Mouse (Mus musculus): ENCODE results near the gene Nsmce4a. TPM values are rescaled to one million over a fixed set of nuclear protein-coding genes. Genes with fewer than 3 reads are reported as not detected.
"Not testable (repeated sequence)": the region's sequence is repeated elsewhere in the genome, so short reads cannot be mapped to it uniquely, and the experiment has no call there.

Nsmce4a gene
- total RNA-seq, 2 experiments from 2014 or later: 50.4 to 56.2 TPM

GRCm38 (mm10) chr7:130540176-130540575 is 32.7 kb downstream of the Nsmce4a start:
- no peak for DNase-seq (ENCODE audit: low spot score in 2 of 2)

DNA sequence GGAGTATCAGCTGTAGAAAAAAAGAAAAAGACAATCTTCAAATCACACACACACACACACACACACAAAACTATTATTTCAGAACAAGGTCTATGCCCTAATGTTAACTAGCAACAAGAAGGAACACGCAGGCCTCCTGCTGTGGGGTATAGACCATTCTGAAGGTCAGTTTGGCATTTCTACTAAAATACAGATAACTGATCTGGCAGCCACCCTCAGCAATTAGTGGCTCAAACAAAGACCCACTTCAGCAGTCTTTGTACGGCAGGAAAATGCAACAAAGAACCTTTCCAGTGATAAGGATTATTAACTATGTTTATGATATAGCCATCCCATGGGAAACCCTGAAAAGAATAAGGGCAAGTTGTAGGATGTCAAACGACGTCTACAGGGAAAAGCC is 35.9 kb downstream of the Nsmce4a start:
- DNase-seq (ENCODE audit: low spot score in 2 of 2): no peak

DNA sequence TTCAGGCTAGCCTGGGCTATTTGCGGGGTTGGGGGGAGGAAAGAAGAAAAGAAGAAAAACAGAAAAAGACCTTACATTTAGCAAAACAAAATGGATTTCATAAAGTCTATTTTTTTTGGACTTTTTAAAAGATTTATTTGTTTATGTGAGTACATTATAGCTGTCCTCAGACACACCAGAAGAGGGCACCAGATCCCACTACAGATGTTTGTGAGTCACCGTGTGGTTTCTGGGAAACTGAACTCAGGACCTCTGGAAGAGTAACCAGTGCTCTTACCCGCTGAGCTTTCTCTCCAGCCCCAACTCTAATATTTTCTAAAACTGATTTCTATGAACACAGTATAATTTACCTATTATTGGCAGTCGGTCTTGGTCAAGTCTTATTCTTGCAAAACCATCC is 37.7 kb downstream of the Nsmce4a start:
- no peak for DNase-seq (ENCODE audit: low spot score in 2 of 2)

GRCm38 (mm10) chr7:130533316-130534260 is 39.3 kb downstream of the Nsmce4a start:
- peak; percentile 69 to 84 for DNase-seq (ENCODE audit: low spot score in 2 of 2)

DNA sequence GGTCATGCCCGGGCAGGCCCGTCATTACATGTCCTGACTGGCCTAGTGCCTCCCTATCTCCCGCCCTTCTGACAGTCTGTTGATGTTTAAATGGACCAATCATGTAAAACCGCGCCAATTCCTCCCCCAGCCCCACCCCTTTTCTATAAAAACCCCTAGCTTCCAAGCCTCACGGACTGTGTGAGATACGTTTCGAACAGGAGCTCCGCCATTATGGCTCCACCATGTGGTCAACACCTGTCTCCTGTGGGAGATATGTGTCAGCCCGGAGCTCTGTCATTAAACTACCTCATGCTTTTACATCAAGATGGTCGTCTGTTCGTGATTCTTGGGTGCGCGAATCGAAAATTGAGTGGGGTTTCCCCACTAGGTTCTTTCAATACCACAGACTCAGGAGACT is 41.8 kb downstream of the Nsmce4a start:
- DNase-seq (ENCODE audit: low spot score in 2 of 2): not testable (repeated sequence)

- no peak for DNase-seq (ENCODE audit: low spot score in 2 of 2)
Measured at GRCm38 (mm10) chr7:130527306-130527705, 45.6 kb downstream of the Nsmce4a start.

DNA sequence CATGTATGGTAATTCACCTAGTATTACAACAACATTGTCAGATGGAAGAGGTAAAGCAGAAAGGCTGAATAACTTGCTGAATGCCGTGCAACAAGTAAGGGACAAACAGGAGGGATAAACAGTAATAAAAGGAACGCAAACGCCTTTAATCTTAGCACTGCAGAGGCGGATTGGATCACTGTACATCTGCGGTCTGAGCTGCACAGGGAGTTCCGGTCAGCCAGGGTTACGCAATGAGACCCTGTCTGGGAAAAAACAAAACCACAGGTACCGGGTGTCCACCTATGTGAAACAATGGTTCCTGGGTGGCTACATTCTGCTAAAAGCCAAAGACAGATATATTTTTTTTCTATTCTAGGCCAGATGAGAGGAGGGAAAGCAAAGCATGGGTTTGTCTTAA is 49.5 kb downstream of the Nsmce4a start:
- DNase-seq (ENCODE audit: low spot score in 2 of 2): no peak

DNA sequence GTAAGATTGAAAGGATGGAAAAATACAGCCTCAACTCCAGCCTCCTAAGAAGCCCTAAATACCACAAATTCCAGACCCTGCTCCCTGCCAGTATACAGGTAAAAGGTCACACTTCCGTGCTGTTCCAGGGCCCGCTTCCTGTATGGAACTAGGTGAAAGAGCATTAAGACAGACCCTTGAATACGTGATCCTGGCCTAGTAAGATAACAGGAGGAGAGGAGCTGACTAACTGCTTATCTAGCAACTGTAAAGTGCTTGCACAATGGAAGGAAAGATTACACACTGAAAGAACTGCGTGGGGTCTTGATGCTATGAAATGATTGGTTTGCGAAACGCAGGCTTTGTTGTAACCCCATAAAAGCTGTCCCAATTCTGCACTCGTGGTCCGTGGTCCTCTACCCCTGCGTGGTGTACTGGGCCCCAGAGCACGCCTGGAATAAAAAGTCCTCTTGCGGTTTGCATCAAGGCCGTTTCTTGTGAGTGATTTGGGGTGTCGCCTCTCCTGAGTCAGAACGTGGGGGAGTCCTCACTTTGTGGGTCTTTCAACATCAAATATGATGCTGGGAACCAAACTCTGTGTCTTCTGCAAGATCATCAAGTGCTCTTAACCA is 52.0 kb downstream of the Nsmce4a start:
- no peak for DNase-seq (ENCODE audit: low spot score in 2 of 2)

GRCm38 (mm10) chr7:130520049-130520425 is 52.9 kb downstream of the Nsmce4a start, which contains the start of gene Ate1:
Gene Ate1 (minus strand): TSS chr7:130520369.
- DNase-seq (ENCODE audit: low spot score in 2 of 2): no peak

DNA sequence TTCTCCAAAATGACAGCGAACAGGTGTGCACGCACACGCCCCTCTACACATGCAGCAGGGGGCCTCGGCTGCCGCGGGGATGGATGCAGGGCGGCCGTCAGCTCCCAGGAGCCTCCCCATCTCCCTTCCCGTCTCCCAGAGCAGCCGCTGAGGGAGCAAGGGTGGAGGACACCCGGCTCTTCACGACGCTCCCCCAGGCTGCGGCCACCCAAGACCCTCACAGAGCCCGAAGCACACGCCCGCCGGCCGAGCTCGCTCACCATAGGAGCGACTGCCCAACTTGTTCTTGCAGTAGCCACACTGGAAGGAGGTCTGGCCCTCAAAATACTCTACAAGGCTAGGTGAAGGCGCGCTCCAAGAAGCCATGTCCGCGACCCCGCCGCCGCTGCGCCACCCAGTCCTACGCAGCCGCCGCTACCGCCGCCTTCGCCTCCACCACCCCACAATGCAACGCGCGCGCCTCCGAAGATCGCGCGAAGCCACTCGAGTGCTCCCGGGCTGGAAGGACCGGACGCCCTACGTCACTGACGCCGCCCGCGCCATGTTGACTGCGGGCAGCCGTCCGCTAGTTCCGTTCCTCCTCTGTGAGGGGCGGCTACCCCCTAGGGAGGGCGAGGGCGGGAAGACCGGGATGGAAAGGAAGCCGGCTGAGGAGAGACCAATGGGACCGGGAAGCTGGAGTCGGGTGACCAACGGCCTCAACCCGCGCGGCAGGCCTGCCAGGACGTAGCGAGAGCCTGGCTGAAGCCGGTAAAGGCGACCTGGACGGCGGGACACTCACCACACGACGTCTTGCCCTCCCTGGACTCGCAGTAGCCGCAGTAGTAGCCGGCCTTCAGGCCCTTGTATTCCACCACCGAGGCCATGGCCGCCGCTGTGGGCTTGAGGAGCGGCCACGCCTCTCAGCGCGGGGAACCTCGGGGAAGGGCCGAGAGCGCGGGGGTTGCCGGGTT is 53.5 kb downstream of the Nsmce4a start:
- DNase-seq (ENCODE audit: low spot score in 2 of 2): peak; percentile 99 to 100

GRCm38 (mm10) chr7:130518213-130519095 is 54.5 kb downstream of the Nsmce4a start:
- DNase-seq (ENCODE audit: low spot score in 2 of 2): no peak

GRCm38 (mm10) chr7:130510243-130510642 is 62.7 kb downstream of the Nsmce4a start:
- DNase-seq (ENCODE audit: low spot score in 2 of 2): no peak

DNA sequence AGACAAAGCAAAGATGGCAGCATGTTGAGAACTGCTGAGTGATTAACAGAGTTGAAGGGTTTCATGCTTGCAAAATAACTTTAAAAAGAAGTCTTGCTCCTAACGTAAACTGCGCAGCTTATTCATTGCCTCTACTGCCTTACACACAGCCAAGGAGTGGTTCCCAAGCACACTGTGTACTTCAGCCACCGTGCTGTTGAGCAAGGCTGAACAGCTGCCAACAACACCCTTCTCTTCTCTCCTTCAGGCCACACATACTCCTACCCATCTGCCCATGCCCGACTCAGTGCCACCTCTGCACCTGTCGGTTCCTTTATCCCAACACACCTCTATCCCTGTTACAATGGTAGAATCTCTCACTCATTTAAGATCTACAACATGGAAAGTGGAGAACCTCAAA is 69.9 kb downstream of the Nsmce4a start:
- DNase-seq (ENCODE audit: low spot score in 2 of 2): no peak

DNA sequence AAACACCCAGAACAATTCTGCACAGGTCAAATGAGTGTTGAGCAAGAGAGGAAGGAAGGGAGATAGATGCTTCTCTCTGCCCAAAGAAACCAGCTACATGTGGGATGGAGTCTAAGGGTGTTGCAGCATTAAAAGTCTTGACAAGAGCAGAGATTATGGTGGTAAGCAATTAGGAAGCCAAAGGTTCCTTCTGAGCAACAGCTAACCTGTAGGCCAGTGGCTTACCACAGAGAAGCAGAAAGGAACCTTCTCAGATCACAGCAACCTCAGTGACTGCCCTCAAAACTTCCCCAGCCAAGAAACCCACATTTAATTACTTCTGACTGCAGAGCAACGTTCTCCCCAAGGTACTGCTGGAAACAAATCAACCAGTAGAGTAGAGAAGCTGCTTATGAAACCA is 71.4 kb downstream of the Nsmce4a start:
- no peak for DNase-seq (ENCODE audit: low spot score in 2 of 2)

- DNase-seq (ENCODE audit: low spot score in 2 of 2): no peak
Measured at GRCm38 (mm10) chr7:130493346-130493745, 79.6 kb downstream of the Nsmce4a start.

- DNase-seq (ENCODE audit: low spot score in 2 of 2): no peak
Measured at GRCm38 (mm10) chr7:130492026-130492425, 80.9 kb downstream of the Nsmce4a start.

All from gastrocnemius, postnatal 4 days (tissue).